Mouse (Mus musculus) bone marrow, adult 2 months (tissue): ENCODE measurements around the gene Crot.

Experiments used
- CTCF ChIP-seq: fragments of 200-500 bp; IDR thresholded peaks from 2 replicates; pipeline ENCODE4 v1.5.1; 2011; ENCODE audit warnings: low read length, control low read depth; ENCODE audit not compliant: control insufficient read depth, insufficient read depth
- POLR2A ChIP-seq: fragments of 200-500 bp; IDR thresholded peaks from 2 replicates; pipeline ENCODE4 v1.6.1; 2011; ENCODE audit warnings: low read depth, mild to moderate bottlenecking, control low read depth, low read length, borderline replicate concordance; ENCODE audit not compliant: control insufficient read depth

DNA sequence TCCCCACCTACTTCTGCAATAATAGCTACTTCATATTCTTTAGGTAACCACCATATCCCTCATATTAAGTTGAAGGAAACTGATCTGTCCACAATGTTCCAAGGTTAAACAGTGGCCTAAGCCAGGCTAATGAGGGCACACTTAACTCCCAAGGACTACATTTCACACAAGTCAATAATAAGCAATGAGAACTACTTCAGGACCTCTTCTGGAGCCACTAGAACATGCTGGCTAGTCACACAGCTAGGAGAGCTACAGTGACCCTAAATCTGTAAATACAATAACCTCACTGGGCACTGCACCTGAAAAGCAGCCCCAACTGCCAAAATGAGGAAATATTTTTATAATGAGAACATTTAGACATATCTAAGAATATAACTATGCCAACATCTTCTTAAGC, 22.4 kb downstream of the Crot start:
- TF ChIP-seq POLR2A = no peak
- no peak for TF ChIP-seq CTCF
